Mouse (Mus musculus): ENCODE results near the gene Dgkg. TPM values are rescaled to one million over a fixed set of nuclear protein-coding genes. Genes with fewer than 3 reads are reported as not detected.

Gene Dgkg
- polyA plus RNA-seq, 1 experiment from 2014 or later = 1.2 TPM

GRCm38 (mm10) chr16:22637311-22637710, 19.7 kb downstream of the Dgkg start:
- WGBS = 62% methylated on average over 3 of the region's 3 CpGs
- TF ChIP-seq CTCF (IDR thresholded peaks at IDR 0.05) (no peak), EP300 (IDR thresholded peaks at IDR 0.05) (no peak)

GRCm38 (mm10) chr16:22635706-22636105, 21.3 kb downstream of the Dgkg start:
- Histone ChIP-seq H3K4me3 (ENCODE audit: low read depth, low read length) (no peak overlapping the region), H3K27ac (ENCODE audit: low read length) (no peak overlapping the region), H3K4me2 (replicated peaks; ENCODE audit: low read depth, low read length) (no peak overlapping the region), H3K9ac (replicated peaks; ENCODE audit: low read depth) (no peak overlapping the region), H3K36me3 (ENCODE audit: insufficient read depth, low read length) (no peaks in the 10 kb centered on the region), H3K9me3 (ENCODE audit: low read length) (no peaks in the 10 kb centered on the region), H3K27me3 (replicated peaks; ENCODE audit: insufficient read depth, low read length) (no peaks in the 10 kb centered on the region), H3K4me1 (ENCODE audit: insufficient read depth, low read depth, low read length) (no peaks in the 10 kb centered on the region)
- ATAC-seq (no peak), DNase-seq (ENCODE audit: low spot score) (no peak)
- TF ChIP-seq CTCF (IDR thresholded peaks at IDR 0.05) (no peak), EP300 (IDR thresholded peaks at IDR 0.05) (no peak)
- WGBS = 50% methylated on average over 8 of the region's 8 CpGs

More at GRCm38 (mm10) chr16:22637311-22637710, 19.7 kb downstream of the Dgkg start:
- H3K9me3 ChIP-seq (ENCODE audit: low read length) = no peaks in the 10 kb centered on the region
- no peaks in the 10 kb centered on the region for H3K4me1 ChIP-seq (ENCODE audit: insufficient read depth, low read depth, low read length)
- no peak overlapping the region for H3K4me3 ChIP-seq (ENCODE audit: low read depth, low read length)
- ATAC-seq (no peak), DNase-seq (ENCODE audit: low spot score) (no peak)
- H3K9ac ChIP-seq (replicated peaks; ENCODE audit: low read depth) = no peak overlapping the region
- no peaks in the 10 kb centered on the region for H3K36me3 ChIP-seq (ENCODE audit: insufficient read depth, low read length)
- H3K4me2 ChIP-seq (replicated peaks; ENCODE audit: low read depth, low read length) = no peak overlapping the region
- no peaks in the 10 kb centered on the region for H3K27me3 ChIP-seq (replicated peaks; ENCODE audit: insufficient read depth, low read length)
- H3K27ac ChIP-seq (ENCODE audit: low read length) = no peak overlapping the region

GRCm38 (mm10) chr16:22633063-22633462, 24.0 kb downstream of the Dgkg start:
- Histone ChIP-seq H3K36me3 (ENCODE audit: insufficient read depth, low read length) (no peaks in the 10 kb centered on the region), H3K9ac (replicated peaks; ENCODE audit: low read depth) (no peak overlapping the region), H3K27me3 (replicated peaks; ENCODE audit: insufficient read depth, low read length) (no peaks in the 10 kb centered on the region), H3K27ac (ENCODE audit: low read length) (no peak overlapping the region), H3K4me1 (ENCODE audit: insufficient read depth, low read depth, low read length) (no peaks in the 10 kb centered on the region), H3K4me3 (ENCODE audit: low read depth, low read length) (no peak overlapping the region), H3K4me2 (replicated peaks; ENCODE audit: low read depth, low read length) (no peak overlapping the region), H3K9me3 (ENCODE audit: low read length) (no peaks in the 10 kb centered on the region)
- TF ChIP-seq CTCF (IDR thresholded peaks at IDR 0.05) (no peak), EP300 (IDR thresholded peaks at IDR 0.05) (no peak)
- no peak for DNase-seq (ENCODE audit: low spot score)
- ATAC-seq = no peak
- WGBS = 79% methylated on average over 4 of the region's 4 CpGs

GRCm38 (mm10) chr16:22630351-22630750, 26.7 kb downstream of the Dgkg start:
- Histone ChIP-seq H3K4me1 (ENCODE audit: insufficient read depth, low read depth, low read length) (no peaks in the 10 kb centered on the region), H3K27me3 (replicated peaks; ENCODE audit: insufficient read depth, low read length) (no peaks in the 10 kb centered on the region), H3K36me3 (ENCODE audit: insufficient read depth, low read length) (no peaks in the 10 kb centered on the region), H3K27ac (ENCODE audit: low read length) (no peak overlapping the region), H3K9me3 (ENCODE audit: low read length) (no peaks in the 10 kb centered on the region), H3K9ac (replicated peaks; ENCODE audit: low read depth) (no peak overlapping the region), H3K4me3 (ENCODE audit: low read depth, low read length) (no peak overlapping the region), H3K4me2 (replicated peaks; ENCODE audit: low read depth, low read length) (no peak overlapping the region)
- no peak for TF ChIP-seq EP300 (IDR thresholded peaks at IDR 0.05)
- no peak for TF ChIP-seq CTCF (IDR thresholded peaks at IDR 0.05)
- DNase-seq (ENCODE audit: low spot score) (no peak), ATAC-seq (no peak)
- 72% methylated on average over 4 of the region's 4 CpGs for WGBS

- Histone ChIP-seq H3K4me2 (replicated peaks; ENCODE audit: low read depth, low read length) (no peak overlapping the region), H3K36me3 (ENCODE audit: insufficient read depth, low read length) (no peaks in the 10 kb centered on the region), H3K4me1 (ENCODE audit: insufficient read depth, low read depth, low read length) (no peaks in the 10 kb centered on the region), H3K9ac (replicated peaks; ENCODE audit: low read depth) (no peak overlapping the region), H3K9me3 (ENCODE audit: low read length) (no peaks in the 10 kb centered on the region), H3K27ac (ENCODE audit: low read length) (no peak overlapping the region), H3K4me3 (ENCODE audit: low read depth, low read length) (no peak overlapping the region), H3K27me3 (replicated peaks; ENCODE audit: insufficient read depth, low read length) (no peaks in the 10 kb centered on the region)
- peak; percentile 17 for DNase-seq (ENCODE audit: low spot score)
- ATAC-seq = no peak
- TF ChIP-seq EP300 (IDR thresholded peaks at IDR 0.05) (no peak), CTCF (IDR thresholded peaks at IDR 0.05) (no peak)
- 75% methylated on average over 4 of the region's 4 CpGs for whole genome bisulfite sequencing
These were observed 27.1 kb downstream of the Dgkg start for GRCm38 (mm10) chr16:22629900-22630299.

GRCm38 (mm10) chr16:22625987-22626386, 31.0 kb downstream of the Dgkg start:
- ATAC-seq = no peak
- 84% methylated on average over 5 of the region's 5 CpGs for WGBS
- no peak overlapping the region for H3K4me3 ChIP-seq (ENCODE audit: low read depth, low read length)

GRCm38 (mm10) chr16:22625412-22625811, 31.6 kb downstream of the Dgkg start:
- H3K4me1 ChIP-seq (ENCODE audit: insufficient read depth, low read depth, low read length) = no peaks in the 10 kb centered on the region
- H3K4me2 ChIP-seq (replicated peaks; ENCODE audit: low read depth, low read length) = no peak overlapping the region
- H3K9ac ChIP-seq (replicated peaks; ENCODE audit: low read depth) = no peak overlapping the region
- TF ChIP-seq EP300 (IDR thresholded peaks at IDR 0.05) (no peak), CTCF (IDR thresholded peaks at IDR 0.05) (no peak)
- no peaks in the 10 kb centered on the region for H3K9me3 ChIP-seq (ENCODE audit: low read length)
- ATAC-seq (no peak), DNase-seq (ENCODE audit: low spot score) (no peak)
- H3K27ac ChIP-seq (ENCODE audit: low read length) = no peak overlapping the region
- H3K36me3 ChIP-seq (ENCODE audit: insufficient read depth, low read length) = no peaks in the 10 kb centered on the region
- no peaks in the 10 kb centered on the region for H3K27me3 ChIP-seq (replicated peaks; ENCODE audit: insufficient read depth, low read length)
- no peak overlapping the region for H3K4me3 ChIP-seq (ENCODE audit: low read depth, low read length)
- 72% methylated on average over 5 of the region's 5 CpGs for WGBS

More at GRCm38 (mm10) chr16:22625987-22626386, 31.0 kb downstream of the Dgkg start:
- Histone ChIP-seq H3K27me3 (replicated peaks; ENCODE audit: insufficient read depth, low read length) (no peaks in the 10 kb centered on the region), H3K36me3 (ENCODE audit: insufficient read depth, low read length) (no peaks in the 10 kb centered on the region), H3K4me1 (ENCODE audit: insufficient read depth, low read depth, low read length) (no peaks in the 10 kb centered on the region), H3K9me3 (ENCODE audit: low read length) (no peaks in the 10 kb centered on the region), H3K4me2 (replicated peaks; ENCODE audit: low read depth, low read length) (no peak overlapping the region), H3K27ac (ENCODE audit: low read length) (no peak overlapping the region), H3K9ac (replicated peaks; ENCODE audit: low read depth) (no peak overlapping the region)
- DNase-seq (ENCODE audit: low spot score) = no peak
- TF ChIP-seq CTCF (IDR thresholded peaks at IDR 0.05) = no peak
- no peak for TF ChIP-seq EP300 (IDR thresholded peaks at IDR 0.05)
